Mouse (Mus musculus) myocyte (in vitro differentiated cells): ENCODE measurements around the gene Fbxl5.

Source experiments
- CEBPB ChIP-seq: IDR thresholded peaks from 2 replicates; pipeline ENCODE4 v1.6.1; 2011; ENCODE audit warnings: mild to moderate bottlenecking, moderate library complexity; ENCODE audit not compliant: poor library complexity, insufficient read depth, severe bottlenecking
- E2F4 ChIP-seq: IDR thresholded peaks from one replicate; pipeline ENCODE4 v1.6.1; 2011; ENCODE audit warnings: mild to moderate bottlenecking, control low read depth, moderate library complexity; ENCODE audit not compliant: insufficient read depth
- MAX ChIP-seq: IDR thresholded peaks from one replicate; pipeline ENCODE4 v1.6.1; 2011; ENCODE audit warnings: low read depth, mild to moderate bottlenecking, control low read depth
- MYOD1 ChIP-seq, 3 experiments: IDR thresholded peaks; one replicate each; pipeline ENCODE4 v1.6.1; 2011; ENCODE audit warnings: control low read depth in 2 of 3, low read depth in 2 of 3, mild to moderate bottlenecking in 2 of 3, moderate library complexity in 1 of 3; ENCODE audit not compliant: insufficient read length in 2 of 3, control insufficient read depth in 1 of 3
- MYOG ChIP-seq, 3 experiments: IDR thresholded peaks; one replicate each; pipeline ENCODE4 v1.6.1; 2011; ENCODE audit warnings: control low read depth in 2 of 3, low read depth in 2 of 3, mild to moderate bottlenecking in 2 of 3; ENCODE audit not compliant: insufficient read length in 2 of 3, control insufficient read depth in 1 of 3, insufficient read depth in 1 of 3
- POLR2A ChIP-seq: IDR thresholded peaks from one replicate; pipeline ENCODE4 v1.6.1; 2011; ENCODE audit warnings: low read depth, mild to moderate bottlenecking, control low read depth, moderate library complexity; ENCODE audit not compliant: insufficient read length
- POLR2AphosphoS2 ChIP-seq: IDR thresholded peaks from one replicate; pipeline ENCODE4 v1.6.1; 2011; ENCODE audit warnings: low read depth, control low read depth; ENCODE audit not compliant: insufficient read length
- REST ChIP-seq: IDR thresholded peaks from one replicate; pipeline ENCODE4 v1.6.1; 2011; ENCODE audit warnings: mild to moderate bottlenecking, control low read depth, moderate library complexity; ENCODE audit not compliant: insufficient read depth, insufficient read length
- TCF12 ChIP-seq: IDR thresholded peaks from one replicate; pipeline ENCODE4 v1.6.1; 2011; ENCODE audit warnings: mild to moderate bottlenecking, control low read depth; ENCODE audit not compliant: poor library complexity, insufficient read depth, severe bottlenecking
- TCF3 ChIP-seq: IDR thresholded peaks from one replicate; pipeline ENCODE4 v1.6.1; 2011; ENCODE audit warnings: low read depth, control low read depth; ENCODE audit not compliant: insufficient read length
- USF1 ChIP-seq: IDR thresholded peaks from one replicate; pipeline ENCODE4 v1.6.1; 2011; ENCODE audit warnings: low read depth, mild to moderate bottlenecking, control low read depth, moderate library complexity

DNA sequence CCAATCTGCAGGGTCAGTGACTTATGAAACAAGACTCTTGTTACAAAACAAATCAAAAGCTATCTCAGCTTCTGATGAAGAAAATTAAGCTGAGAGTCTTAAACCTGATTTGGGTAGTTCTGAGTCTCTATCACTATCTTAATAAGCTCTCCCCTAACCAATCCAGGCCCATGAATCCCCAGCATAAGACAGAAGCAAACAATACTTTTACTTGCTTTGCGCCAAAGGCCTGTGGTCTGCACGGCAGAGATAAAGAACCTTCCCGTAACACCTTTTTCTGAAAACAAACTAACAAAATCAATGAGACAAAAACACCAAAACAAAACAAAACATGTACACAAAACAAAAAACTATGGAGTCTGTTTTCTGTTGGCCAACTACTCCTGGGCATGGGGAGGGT lies 42.9 kb downstream of the Fbxl5 start:
- TF ChIP-seq E2F4: no peak
- TF ChIP-seq TCF12: no peak
- TF ChIP-seq USF1: no peak
- TF ChIP-seq POLR2A: no peak
- TF ChIP-seq POLR2AphosphoS2: no peak
- TF ChIP-seq MAX: no peak
- TF ChIP-seq MYOD1 (IDR thresholded peaks at IDR 0.05; ENCODE audit: control insufficient read depth in 1 of 3, insufficient read length in 2 of 3, low read depth in 2 of 3): no peak
- TF ChIP-seq CEBPB: no peak
- no peak for TF ChIP-seq MYOG (IDR thresholded peaks at IDR 0.05; ENCODE audit: control insufficient read depth in 1 of 3, insufficient read depth in 1 of 3, insufficient read length in 2 of 3, low read depth in 2 of 3)
- TF ChIP-seq TCF3: no peak
- TF ChIP-seq REST: no peak
